Mouse (Mus musculus): ENCODE measurements at regions not wholly inside any gene's neighbourhood (a gene's known extent, or its start where the extent isn't known, plus 50 kb on each side); places are given as distances from the start of the nearest gene placed in this dataset.

DNA sequence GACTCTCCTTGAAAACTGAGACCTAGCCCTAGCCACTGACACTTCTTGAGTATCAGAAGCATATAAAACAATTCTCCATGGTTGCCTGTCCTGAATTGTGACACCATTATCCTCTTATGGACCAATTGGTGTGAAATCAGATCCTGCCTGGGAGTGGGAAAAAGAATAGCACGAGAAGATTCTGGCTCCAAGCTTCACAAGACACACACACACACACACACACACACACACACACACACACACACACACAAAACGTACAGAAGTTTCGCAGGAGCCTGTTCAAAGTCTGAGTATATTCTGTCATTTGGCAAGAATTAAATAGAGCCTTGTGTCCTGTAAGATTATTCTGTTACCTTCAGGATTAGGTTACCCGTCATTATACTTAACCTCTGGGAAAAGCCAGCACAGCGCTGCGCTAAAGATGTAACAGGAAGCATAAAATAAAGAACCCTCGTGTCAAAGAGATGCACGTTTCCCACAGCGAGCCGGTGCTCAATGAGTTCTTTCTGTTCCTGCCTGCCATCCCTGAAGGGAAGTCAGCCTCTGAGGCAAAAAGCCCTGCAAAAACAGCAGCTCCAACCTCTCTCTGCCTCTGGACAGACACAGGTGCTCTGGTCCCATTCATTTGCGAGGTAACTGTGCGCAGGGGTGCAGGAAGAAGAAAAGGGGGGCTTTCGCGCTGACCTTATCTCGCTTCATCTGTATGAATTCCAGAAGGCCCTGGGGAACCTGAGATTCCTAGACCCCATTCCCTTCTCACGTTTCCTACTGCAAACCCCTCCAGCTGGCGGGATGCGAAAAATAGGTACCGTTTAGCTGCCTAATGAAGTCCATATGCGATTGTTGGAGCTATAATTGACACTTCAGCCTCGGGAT, 178.4 kb upstream of the Elac2 start:
- no peaks in the 10 kb centered on the region for H3K9me3 ChIP-seq (replicated peaks; ENCODE audit: control insufficient read depth, low read length, poor library complexity, severe bottlenecking)
- H3K27me3 ChIP-seq (ENCODE audit: control insufficient read depth, insufficient read depth, low read depth, low read length): no peaks in the 10 kb centered on the region
- no peak overlapping the region for H3K4me3 ChIP-seq (ENCODE audit: low read depth, low read length)
- peaks cover 6% of the 10 kb centered on the region for H3K4me1 ChIP-seq (ENCODE audit: control insufficient read depth, insufficient read depth, low read length)
- WGBS: 30% methylated on average over 21 of the region's 21 CpGs
- no peak for ATAC-seq
- H3K4me2 ChIP-seq (ENCODE audit: low read length): peak overlapping the region; percentile 45
- H3K27ac ChIP-seq (ENCODE audit: low read length): no peak overlapping the region
- H3K36me3 ChIP-seq (ENCODE audit: control insufficient read depth, insufficient read depth, low read length): no peaks in the 10 kb centered on the region
- H3K9ac ChIP-seq (ENCODE audit: low read depth, low read length): no peak overlapping the region

DNA sequence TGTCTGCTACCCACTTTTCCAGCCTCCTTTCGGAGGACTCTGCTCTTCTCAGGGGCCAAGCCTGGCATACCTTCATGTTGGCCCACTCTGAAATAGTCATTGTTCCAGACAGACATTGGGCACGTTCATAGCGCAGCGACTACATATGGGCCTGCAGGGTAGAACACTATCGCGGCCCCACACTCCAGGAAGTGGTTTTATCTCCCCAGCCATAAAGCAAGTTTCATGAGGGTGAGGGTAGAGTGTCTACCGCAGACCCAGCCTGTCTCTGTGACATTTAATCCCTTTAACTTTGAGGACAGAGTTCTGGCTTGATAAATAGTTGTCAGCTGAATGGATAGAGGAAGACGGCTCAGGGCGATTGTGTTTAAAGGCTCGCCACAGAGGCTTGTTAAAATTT, 177.5 kb upstream of the Elac2 start:
- 33% methylated on average over 10 of the region's 10 CpGs for WGBS
- Histone ChIP-seq H3K4me3 (ENCODE audit: low read depth, low read length) (no peak overlapping the region), H3K27ac (ENCODE audit: low read length) (no peak overlapping the region), H3K36me3 (ENCODE audit: control insufficient read depth, insufficient read depth, low read length) (no peaks in the 10 kb centered on the region), H3K4me2 (ENCODE audit: low read length) (no peak overlapping the region), H3K27me3 (ENCODE audit: control insufficient read depth, insufficient read depth, low read depth, low read length) (no peaks in the 10 kb centered on the region), H3K9me3 (replicated peaks; ENCODE audit: control insufficient read depth, low read length, poor library complexity, severe bottlenecking) (no peaks in the 10 kb centered on the region), H3K4me1 (ENCODE audit: control insufficient read depth, insufficient read depth, low read length) (peaks cover 6% of the 10 kb centered on the region), H3K9ac (ENCODE audit: low read depth, low read length) (no peak overlapping the region)
- no peak for ATAC-seq

DNA sequence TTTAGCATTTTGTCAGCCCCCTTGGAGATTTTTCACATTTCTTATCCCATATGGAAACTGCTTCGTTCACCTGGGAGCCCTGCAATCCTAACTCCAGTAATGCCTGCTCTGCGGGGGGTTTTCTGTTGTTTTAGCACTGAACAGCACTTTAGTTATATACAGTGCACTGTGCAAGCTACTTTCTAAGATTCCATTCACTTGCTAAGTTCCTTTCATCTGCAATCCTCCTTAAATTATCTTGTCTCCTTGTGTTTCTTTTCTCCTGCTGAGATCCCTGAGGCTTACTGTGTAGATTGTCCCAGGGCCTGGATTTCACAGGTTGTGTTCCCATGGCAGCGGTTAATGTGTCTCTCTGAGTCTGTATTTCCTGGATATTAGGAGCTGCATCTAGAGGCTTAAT, 173.3 kb upstream of the Elac2 start:
- H3K4me2 ChIP-seq (ENCODE audit: low read length): no peak overlapping the region
- ATAC-seq: no peak
- H3K4me1 ChIP-seq (ENCODE audit: control insufficient read depth, insufficient read depth, low read length): peaks cover 6% of the 10 kb centered on the region
- WGBS: 54% methylated on average over 3 of the region's 3 CpGs
- H3K27ac ChIP-seq (ENCODE audit: low read length): no peak overlapping the region
- H3K27me3 ChIP-seq (ENCODE audit: control insufficient read depth, insufficient read depth, low read depth, low read length): no peaks in the 10 kb centered on the region
- H3K4me3 ChIP-seq (ENCODE audit: low read depth, low read length): no peak overlapping the region
- no peaks in the 10 kb centered on the region for H3K9me3 ChIP-seq (replicated peaks; ENCODE audit: control insufficient read depth, low read length, poor library complexity, severe bottlenecking)
- no peaks in the 10 kb centered on the region for H3K36me3 ChIP-seq (ENCODE audit: control insufficient read depth, insufficient read depth, low read length)
- no peak overlapping the region for H3K9ac ChIP-seq (ENCODE audit: low read depth, low read length)

DNA sequence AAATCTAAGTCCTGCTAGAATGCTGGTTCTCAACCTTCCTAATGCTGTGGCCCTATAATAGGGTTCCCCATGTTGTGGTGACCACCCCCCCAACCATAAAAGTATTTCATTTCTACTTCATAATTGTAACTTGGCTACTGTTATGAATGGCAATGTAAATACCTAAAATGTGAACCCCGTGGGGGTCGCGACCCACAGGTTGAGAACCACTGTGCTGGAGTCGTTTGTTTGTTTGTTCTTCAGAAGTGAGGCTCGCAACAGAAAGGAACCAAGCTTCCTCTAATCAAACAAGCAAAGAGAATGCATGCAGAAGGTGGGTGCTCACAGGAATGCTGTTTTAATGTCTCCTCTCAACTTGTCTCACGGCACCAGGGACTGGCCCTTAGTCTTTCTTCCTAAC, 166.4 kb upstream of the Elac2 start:
- no peaks in the 10 kb centered on the region for H3K27me3 ChIP-seq (ENCODE audit: control insufficient read depth, insufficient read depth, low read depth, low read length)
- H3K27ac ChIP-seq (ENCODE audit: low read length): no peak overlapping the region
- no peaks in the 10 kb centered on the region for H3K9me3 ChIP-seq (replicated peaks; ENCODE audit: control insufficient read depth, low read length, poor library complexity, severe bottlenecking)
- no peak overlapping the region for H3K9ac ChIP-seq (ENCODE audit: low read depth, low read length)
- H3K4me2 ChIP-seq (ENCODE audit: low read length): no peak overlapping the region
- 77% methylated on average over 6 of the region's 6 CpGs for WGBS
- no peaks in the 10 kb centered on the region for H3K36me3 ChIP-seq (ENCODE audit: control insufficient read depth, insufficient read depth, low read length)
- no peaks in the 10 kb centered on the region for H3K4me1 ChIP-seq (ENCODE audit: control insufficient read depth, insufficient read depth, low read length)
- ATAC-seq: no peak
- no peak overlapping the region for H3K4me3 ChIP-seq (ENCODE audit: low read depth, low read length)

DNA sequence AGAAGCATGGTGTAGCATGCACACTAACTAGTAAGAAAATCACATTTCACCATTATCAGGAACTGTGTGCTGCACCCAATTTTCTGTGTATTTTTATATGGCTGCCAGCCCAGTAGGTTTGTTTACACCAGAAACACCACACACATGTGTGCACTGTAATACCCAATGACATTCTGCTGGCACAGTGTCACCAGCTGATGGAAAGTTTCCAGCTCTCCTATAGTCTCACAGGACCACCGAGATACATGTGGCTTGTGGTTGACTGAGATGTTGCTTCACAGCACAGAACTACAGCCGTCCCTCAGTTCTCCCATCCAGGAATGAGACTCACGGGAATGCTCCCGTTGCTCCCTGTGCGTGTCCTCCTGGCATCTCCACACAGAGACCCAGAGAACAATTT, 149.4 kb upstream of the Elac2 start:
- H3K9ac ChIP-seq (ENCODE audit: low read depth, low read length): no peak overlapping the region
- H3K4me1 ChIP-seq (ENCODE audit: control insufficient read depth, insufficient read depth, low read length): peaks cover 11% of the 10 kb centered on the region
- no peaks in the 10 kb centered on the region for H3K36me3 ChIP-seq (ENCODE audit: control insufficient read depth, insufficient read depth, low read length)
- H3K27ac ChIP-seq (ENCODE audit: low read length): no peak overlapping the region
- no peak overlapping the region for H3K4me3 ChIP-seq (ENCODE audit: low read depth, low read length)
- H3K9me3 ChIP-seq (replicated peaks; ENCODE audit: control insufficient read depth, low read length, poor library complexity, severe bottlenecking): no peaks in the 10 kb centered on the region
- no peak for ATAC-seq
- no peak overlapping the region for H3K4me2 ChIP-seq (ENCODE audit: low read length)
- no peaks in the 10 kb centered on the region for H3K27me3 ChIP-seq (ENCODE audit: control insufficient read depth, insufficient read depth, low read depth, low read length)
- WGBS: 85% methylated on average over 5 of the region's 5 CpGs

DNA sequence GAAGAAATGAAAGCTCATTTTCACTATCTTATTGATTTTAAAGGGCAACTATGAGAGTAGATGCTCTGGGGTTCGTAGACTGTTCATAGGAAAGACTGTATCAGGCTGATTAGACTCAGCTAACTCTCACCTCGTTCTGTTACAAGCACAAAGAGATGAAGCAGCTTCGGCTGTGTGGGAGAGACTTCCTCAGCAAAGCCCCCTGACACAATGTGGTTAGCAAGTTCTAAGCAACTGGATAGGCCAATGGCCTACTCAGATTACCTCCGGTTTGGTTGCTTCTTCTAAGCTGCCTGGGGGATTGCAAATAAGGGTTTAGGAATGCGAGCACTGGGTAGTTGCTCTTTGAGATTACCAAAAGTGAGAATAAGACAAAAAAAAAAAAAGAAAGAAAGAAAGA, 146.4 kb upstream of the Elac2 start:
- no peak for ATAC-seq
- 44% methylated on average over 5 of the region's 5 CpGs for WGBS

DNA sequence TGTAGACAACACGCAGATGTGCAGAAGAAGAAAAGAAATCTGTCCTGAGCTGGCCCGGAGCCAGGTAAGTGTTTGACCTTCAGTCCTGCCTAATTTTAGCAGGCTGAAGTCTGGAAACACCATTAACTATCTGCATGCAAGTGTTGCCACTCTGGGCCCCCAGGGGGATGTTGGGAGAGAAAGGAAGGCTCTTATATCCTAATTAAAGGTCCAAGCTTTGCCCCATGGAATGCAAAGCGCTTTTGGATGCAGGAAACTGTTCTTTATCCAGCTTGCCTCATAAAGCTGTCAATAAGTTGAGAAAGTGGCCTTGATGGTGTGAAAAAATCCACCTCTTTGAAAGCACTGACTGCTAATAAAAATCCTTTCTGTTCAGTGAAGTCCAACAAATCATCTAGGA, 145.1 kb upstream of the Elac2 start:
- WGBS: 65% methylated on average over 3 of the region's 3 CpGs

More for the DNA sequence above, 146.4 kb upstream of the Elac2 start:
- H3K27ac ChIP-seq (ENCODE audit: low read length): no peak overlapping the region
- no peak overlapping the region for H3K4me3 ChIP-seq (ENCODE audit: low read depth, low read length)
- H3K36me3 ChIP-seq (ENCODE audit: control insufficient read depth, insufficient read depth, low read length): no peaks in the 10 kb centered on the region
- H3K27me3 ChIP-seq (ENCODE audit: control insufficient read depth, insufficient read depth, low read depth, low read length): no peaks in the 10 kb centered on the region
- no peaks in the 10 kb centered on the region for H3K9me3 ChIP-seq (replicated peaks; ENCODE audit: control insufficient read depth, low read length, poor library complexity, severe bottlenecking)
- peaks cover 11% of the 10 kb centered on the region for H3K4me1 ChIP-seq (ENCODE audit: control insufficient read depth, insufficient read depth, low read length)
- H3K9ac ChIP-seq (ENCODE audit: low read depth, low read length): no peak overlapping the region
- H3K4me2 ChIP-seq (ENCODE audit: low read length): no peak overlapping the region

DNA sequence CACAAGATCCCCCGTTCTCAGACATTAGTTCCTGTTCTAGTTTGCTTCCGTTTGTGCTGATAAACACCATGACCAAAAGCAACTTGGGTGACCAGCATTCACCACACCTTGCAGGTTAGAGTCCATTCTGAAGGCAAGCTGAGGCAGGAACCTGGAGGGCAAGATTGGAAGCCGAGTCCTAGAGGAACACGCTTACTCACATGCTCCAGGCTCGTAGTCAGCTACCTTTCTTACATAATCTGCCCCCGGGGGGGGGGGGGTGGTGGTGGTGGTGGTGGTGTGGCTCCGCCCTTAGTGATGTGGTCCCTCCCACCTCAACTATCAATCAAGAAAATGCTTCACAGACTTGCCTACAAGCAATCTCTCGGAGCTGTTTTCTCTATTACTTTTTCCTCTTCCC, 142.1 kb upstream of the Elac2 start:
- no peaks in the 10 kb centered on the region for H3K27me3 ChIP-seq (ENCODE audit: control insufficient read depth, insufficient read depth, low read depth, low read length)
- no peak overlapping the region for H3K4me2 ChIP-seq (ENCODE audit: low read length)
- H3K36me3 ChIP-seq (ENCODE audit: control insufficient read depth, insufficient read depth, low read length): no peaks in the 10 kb centered on the region
- peaks cover 11% of the 10 kb centered on the region for H3K4me1 ChIP-seq (ENCODE audit: control insufficient read depth, insufficient read depth, low read length)
- no peak overlapping the region for H3K4me3 ChIP-seq (ENCODE audit: low read depth, low read length)
- ATAC-seq: no peak
- no peak overlapping the region for H3K9ac ChIP-seq (ENCODE audit: low read depth, low read length)
- 87% methylated on average over 8 of the region's 8 CpGs for WGBS
- H3K27ac ChIP-seq (ENCODE audit: low read length): no peak overlapping the region
- no peaks in the 10 kb centered on the region for H3K9me3 ChIP-seq (replicated peaks; ENCODE audit: control insufficient read depth, low read length, poor library complexity, severe bottlenecking)

More for the DNA sequence above, 145.1 kb upstream of the Elac2 start:
- no peak overlapping the region for H3K27ac ChIP-seq (ENCODE audit: low read length)
- H3K36me3 ChIP-seq (ENCODE audit: control insufficient read depth, insufficient read depth, low read length): no peaks in the 10 kb centered on the region
- peaks cover 11% of the 10 kb centered on the region for H3K4me1 ChIP-seq (ENCODE audit: control insufficient read depth, insufficient read depth, low read length)
- H3K9me3 ChIP-seq (replicated peaks; ENCODE audit: control insufficient read depth, low read length, poor library complexity, severe bottlenecking): no peaks in the 10 kb centered on the region
- no peak for ATAC-seq
- no peaks in the 10 kb centered on the region for H3K27me3 ChIP-seq (ENCODE audit: control insufficient read depth, insufficient read depth, low read depth, low read length)
- no peak overlapping the region for H3K4me2 ChIP-seq (ENCODE audit: low read length)
- no peak overlapping the region for H3K4me3 ChIP-seq (ENCODE audit: low read depth, low read length)
- no peak overlapping the region for H3K9ac ChIP-seq (ENCODE audit: low read depth, low read length)

DNA sequence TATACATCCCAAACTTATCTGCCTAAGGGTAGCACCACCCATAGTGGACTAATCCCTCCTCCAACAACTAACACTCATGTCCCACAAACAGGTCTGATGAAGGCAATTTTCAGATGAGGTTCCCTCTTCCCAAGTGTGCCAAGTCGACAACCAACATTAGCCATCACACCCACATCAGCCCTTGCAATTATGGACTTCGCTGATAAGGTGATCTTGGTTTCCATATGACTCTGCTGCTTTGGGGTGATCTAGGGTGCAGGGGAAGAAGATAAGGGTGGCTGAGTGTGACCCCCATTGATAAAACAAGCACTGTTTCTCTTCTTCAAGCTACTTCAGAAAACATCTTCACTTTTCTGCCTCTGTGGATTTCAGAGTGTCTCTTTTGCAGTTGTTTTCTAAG, 137.7 kb upstream of the Elac2 start:
- H3K4me2 ChIP-seq (ENCODE audit: low read length): no peak overlapping the region
- no peak overlapping the region for H3K9ac ChIP-seq (ENCODE audit: low read depth, low read length)
- no peaks in the 10 kb centered on the region for H3K9me3 ChIP-seq (replicated peaks; ENCODE audit: control insufficient read depth, low read length, poor library complexity, severe bottlenecking)
- no peaks in the 10 kb centered on the region for H3K36me3 ChIP-seq (ENCODE audit: control insufficient read depth, insufficient read depth, low read length)
- no peak overlapping the region for H3K27ac ChIP-seq (ENCODE audit: low read length)
- no peaks in the 10 kb centered on the region for H3K27me3 ChIP-seq (ENCODE audit: control insufficient read depth, insufficient read depth, low read depth, low read length)
- no peak for ATAC-seq
- no peaks in the 10 kb centered on the region for H3K4me1 ChIP-seq (ENCODE audit: control insufficient read depth, insufficient read depth, low read length)
- H3K4me3 ChIP-seq (ENCODE audit: low read depth, low read length): no peak overlapping the region
- WGBS: 89% methylated on average over 2 of the region's 2 CpGs

All from midbrain, embryonic 16.5 days (tissue).